Mouse (Mus musculus): ENCODE measurements around the gene Zfp580.
A peak's percentile ranks its signal among the peaks of the same experiment; 100 is the strongest.
"Not testable (repeated sequence)": the region's sequence is repeated elsewhere in the genome, so short reads cannot be mapped to it uniquely, and the experiment has no call there.

Gene Zfp580

DNA sequence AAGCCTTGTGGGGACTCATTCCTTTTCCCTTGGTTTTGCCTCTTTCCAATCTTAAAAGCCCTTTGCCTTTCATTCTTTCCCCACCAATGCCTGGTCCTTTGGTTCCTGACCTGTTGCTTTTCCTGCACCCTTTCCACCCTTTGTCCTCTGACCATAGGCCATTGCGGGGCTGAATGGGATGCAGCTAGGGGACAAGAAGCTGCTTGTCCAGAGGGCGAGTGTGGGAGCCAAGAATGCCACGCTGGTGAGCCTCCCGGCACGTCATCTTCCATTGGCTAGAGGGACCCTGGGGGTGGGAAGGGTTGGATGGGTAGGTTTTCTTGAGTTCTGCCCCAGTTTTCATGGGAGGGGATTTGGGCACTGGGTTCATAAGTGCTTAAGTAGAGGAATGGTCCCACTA lies 23.6 kb downstream of the Zfp580 start:
- DNase-seq, result no peak

DNA sequence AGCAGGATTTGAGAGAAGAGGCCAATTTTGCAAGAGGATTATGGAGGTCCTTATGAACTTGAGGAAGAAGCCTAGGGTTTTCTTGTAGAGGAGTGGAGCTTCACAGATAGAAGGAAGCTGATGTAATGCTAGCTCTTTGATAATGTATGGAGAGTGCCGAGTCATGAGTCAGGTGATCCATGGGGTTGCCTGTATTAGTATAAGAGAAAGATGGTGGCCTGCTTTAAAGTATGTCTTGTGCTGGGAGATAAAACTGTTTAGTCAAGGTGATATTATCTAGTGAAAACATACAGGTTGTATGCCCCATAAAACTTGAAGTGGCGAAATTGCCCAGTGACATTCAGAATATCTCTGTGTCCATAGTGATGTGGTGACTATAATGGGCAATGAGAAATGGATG lies 25.6 kb downstream of the Zfp580 start:
- no peak for DNase-seq

DNA sequence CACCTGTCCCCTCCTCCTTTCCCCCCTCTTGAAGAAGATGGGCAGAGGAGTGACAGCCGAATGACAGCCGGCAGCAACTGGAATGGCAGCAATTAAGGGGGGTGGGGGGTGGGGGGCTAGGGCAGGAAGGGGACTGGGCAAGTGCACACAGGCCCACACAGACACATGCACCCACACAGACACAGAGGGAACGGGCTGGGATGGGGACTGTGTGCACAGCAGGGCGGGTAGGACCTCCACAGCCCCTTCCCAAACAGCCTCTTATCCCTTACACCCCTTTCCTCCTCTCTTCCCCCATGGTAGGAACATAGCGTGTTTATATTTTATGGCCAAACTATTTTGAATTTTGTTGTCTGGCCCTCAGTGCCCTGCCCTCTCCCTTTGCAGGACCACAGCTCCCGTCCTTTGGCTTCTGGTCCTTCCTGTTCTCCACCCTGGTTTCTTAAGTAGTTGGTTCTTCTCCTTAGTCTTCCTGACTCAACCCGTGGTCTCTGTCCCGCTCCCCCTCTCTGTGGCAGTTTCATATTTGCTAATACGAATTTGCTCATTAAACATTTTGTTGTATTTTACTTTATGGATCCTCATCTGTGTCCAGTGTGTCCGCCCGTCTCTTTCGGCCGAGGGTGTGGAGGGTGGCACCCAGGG lies 28.1 kb downstream of the Zfp580 start:
- not testable (repeated sequence) for DNase-seq

DNA sequence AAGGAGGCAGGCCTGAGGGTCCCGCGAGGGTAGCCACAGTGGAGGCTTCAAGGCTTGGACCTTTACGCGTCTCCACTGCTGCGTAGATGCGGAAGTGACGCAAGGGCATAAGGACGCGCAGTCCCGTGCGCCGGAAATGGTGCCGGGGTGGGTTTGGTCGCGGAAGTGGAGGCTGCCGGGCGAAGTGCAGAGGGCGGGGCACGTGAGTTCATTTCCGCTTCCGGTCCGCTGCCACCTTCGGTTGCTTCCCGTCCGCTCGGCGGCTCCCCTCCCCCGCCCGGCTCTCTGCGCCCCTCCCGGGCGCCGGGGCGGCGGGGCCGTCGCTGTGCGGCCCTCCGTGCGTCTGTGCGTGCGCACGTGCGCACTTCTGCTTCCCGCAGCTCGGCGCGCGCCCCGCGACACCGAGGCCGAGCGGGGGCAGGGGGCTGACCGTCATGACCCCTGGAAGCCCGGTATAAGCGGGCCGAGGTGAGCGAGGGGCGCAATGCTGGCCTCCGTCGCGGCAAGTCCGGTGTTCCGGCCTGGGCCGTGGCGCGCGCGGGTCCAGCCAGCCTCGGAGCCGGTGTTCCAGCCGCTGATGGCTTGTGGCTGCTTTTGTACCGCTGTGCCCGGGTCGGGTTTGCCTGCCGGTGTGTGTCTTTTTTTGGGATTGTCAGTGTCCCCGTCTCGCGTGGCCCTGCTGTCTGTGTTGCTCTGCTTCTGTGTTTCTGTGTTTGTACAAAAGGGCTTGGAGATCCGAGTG lies 28.8 kb downstream of the Zfp580 start, which contains the start of gene Epn1:
Epn1 (plus strand) TSS at position 226 of the 742 bp plus-strand sequence.
- peak; percentile 98 for DNase-seq

DNA sequence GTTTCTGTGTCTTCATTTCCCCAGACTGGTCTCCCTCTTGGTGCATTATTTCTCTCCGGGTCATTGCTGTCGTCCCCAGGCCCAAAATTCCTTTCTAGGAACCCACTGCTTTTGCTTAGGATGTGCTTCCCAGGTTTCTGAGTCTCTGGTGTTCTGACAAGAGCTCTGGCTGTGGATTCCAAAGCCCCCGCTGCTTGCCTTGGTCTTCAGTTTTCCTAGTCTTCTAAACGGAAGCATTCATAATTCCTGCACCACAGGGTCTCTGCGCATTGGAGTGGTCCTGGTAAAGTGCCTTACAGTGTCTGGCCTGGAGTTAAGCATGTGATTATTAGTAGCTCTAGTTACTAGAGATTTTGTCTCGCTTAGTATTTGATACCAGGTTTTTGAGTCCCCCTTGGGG lies 29.5 kb downstream of the Zfp580 start:
- DNase-seq, result no peak

DNA sequence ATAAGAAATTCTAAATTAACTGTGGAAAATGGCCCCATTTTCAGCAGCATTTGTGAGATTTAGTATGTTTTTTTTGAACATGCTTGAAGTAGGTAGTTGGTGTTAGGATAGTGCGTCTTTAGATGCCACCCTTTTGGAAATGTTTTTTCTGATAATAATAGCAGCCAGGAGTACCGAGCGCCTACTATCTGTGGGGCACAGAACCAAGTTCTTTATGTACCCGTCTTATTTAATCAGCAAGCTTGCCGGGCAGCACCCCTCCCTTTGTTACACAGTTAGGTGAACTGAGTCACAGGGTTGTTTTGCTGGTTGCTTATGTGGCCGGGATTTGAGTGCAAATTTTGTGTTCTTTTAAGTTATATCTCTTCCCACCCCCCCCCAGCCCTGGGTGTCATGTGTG lies 29.9 kb downstream of the Zfp580 start:
- no peak for DNase-seq

DNA sequence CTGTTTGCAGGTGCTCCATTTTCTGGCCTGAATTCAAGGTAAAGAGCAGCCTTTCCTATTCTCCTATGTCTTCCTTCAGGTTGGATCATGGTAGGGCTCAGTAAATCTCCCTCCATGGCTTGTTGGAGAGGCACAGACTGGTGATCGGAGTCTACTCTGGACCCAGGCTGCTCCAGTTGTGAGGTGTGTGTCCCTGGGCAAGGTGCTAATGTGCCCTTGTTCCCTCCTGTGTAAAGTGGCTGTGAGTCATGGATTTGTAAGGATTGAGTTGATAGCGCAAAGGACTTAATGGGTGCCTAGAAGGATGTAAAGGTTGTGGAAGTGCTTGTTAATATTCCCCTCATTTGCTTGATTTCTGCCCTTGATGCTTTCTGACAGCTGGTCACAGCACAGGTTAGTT lies 30.6 kb downstream of the Zfp580 start:
- no peak for DNase-seq

DNA sequence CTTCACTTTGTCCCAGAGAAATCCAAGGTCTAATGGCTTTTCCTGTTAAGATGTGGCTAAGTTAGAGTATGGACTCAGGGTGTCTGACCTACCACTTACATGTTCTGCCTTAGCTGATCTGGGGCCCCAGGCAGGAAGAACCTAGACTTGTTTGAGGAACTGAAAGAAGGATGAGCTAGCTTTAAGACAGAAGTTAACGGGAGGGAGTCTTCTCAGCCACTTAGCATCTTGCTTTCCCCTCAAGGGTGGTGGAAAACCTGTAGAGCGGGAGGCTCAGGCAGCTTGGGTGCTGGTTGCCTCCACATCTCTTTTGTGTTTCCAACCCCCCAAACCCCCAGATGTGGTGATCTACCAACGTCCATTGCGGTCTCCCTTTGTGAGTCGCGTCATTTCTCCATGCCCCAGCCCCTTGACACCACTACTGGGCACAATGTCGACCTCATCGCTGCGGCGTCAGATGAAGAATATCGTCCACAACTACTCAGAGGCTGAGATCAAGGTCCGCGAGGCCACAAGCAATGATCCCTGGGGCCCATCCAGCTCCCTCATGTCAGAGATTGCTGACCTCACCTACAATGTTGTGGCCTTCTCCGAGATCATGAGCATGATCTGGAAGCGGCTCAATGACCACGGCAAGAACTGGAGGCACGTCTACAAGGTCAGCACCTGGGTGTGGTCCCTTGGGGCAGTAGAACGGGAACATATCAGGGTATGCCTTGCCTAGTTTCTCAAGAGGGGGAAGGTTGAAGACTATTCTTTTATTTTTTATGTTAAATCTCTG lies 32.2 kb downstream of the Zfp580 start:
- DNase-seq, result no peak

DNA sequence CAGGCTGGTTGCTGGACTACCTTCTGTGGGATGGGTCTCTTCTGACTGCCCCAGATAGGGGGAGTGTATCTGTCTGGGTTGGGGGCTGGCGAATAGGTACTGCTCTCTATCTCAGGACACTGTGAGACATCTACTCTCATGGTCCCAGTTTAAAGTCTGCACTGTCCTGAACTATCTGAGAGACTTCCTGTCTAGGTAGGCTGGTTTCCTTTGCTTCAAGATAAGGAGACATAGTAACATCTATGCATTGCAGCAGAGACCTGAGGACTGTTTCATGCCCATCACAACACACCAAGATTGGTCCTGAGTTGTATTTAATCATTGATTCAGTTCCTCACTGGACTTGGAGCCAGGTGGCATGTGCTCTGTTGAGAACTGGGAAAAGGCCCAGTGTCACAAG lies 34.2 kb downstream of the Zfp580 start:
- no peak for DNase-seq

DNA sequence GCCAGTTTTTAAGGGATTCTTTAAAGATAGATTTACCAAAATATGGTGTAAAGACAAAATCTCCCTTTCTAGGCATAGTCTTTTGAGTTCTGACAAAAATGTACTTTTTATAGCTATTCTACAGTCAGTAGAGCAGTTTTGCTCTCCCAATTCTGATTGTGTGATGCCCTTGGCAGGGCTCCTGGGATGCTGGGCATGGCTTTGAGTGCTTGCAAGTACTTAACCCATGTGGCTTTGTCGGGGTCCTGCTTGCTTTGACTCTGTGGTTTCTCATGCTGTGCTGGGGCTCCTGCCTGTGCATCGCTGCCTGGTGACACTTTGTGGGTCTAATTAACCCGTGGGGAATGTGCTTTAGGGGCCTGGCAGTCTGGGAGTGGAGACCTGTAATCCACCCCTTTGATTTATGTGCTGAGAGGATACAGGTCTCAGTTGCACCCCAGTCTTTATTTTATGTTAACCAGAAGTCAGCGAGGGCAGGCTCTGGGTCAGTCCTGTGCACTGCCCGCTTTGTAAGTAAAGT lies 35.6 kb downstream of the Zfp580 start:
- no peak for DNase-seq

DNA sequence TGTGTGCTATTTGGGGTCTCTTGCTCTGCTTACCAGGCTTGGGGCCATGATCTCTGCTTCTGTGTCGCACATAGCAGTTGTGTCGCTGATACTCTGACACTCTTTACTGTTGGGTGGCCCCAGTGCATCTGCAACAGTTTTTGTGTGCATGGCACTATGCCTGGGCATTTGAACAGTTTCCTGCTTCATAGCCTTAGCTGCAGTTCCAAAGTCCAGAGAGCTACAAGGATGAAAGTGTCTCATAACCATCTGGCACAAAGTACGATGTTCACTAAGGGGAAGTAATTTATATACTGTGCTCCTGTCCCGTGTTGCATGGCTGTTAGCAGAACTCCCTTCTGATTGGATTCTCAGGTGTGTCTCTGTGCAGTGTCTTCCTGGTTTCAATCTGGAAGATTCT lies 36.5 kb downstream of the Zfp580 start:
- DNase-seq, result no peak

DNA sequence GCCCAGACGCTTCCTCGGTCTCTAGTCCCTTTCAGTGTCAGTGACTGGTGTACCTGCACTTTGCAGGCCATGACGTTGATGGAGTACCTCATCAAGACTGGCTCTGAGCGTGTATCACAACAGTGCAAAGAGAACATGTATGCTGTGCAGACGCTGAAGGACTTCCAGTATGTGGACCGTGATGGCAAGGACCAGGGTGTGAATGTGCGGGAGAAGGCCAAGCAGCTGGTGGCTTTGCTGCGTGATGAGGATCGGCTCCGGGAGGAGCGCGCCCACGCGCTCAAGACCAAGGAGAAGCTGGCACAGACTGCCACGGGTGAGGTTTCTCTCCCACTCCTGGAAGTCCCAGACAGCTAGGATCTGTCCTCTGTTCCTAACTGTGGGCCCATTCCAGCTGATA lies 38.5 kb downstream of the Zfp580 start:
- no peak for DNase-seq

DNA sequence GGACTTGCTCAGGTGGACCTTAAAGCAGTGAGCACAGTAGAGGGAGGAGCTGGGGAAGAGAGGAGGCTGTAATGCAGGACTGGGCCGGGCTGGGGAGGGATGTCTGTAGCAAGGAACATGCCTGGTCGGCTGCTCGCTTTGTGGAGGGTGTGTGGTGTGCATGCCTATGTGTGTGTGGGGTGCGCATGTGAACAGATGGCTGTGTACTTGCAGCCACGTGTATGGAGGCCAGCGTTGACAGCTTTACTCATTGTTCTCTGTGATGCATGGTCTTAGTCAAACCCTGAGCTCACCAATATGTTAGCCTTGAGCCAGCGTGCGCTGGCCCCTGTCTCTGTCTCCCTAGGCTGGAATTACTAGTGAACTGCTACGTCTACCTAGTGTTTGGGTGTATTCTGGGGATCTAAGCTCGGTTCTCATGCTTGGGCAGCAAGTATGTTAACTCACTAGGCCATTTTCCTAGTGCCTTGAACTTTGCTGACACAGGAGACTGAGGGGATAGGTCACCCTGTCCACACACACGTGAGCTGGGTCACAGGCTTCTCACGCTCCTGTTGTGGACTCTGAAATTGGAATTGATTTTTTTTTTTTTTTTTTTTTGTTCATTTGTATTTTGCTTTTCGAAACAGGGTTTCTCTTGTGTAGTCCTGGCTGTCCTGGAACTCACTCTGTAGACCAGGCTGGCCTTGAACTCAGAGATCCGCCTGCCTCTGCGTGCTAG lies 39.8 kb downstream of the Zfp580 start:
- no peak for DNase-seq

DNA sequence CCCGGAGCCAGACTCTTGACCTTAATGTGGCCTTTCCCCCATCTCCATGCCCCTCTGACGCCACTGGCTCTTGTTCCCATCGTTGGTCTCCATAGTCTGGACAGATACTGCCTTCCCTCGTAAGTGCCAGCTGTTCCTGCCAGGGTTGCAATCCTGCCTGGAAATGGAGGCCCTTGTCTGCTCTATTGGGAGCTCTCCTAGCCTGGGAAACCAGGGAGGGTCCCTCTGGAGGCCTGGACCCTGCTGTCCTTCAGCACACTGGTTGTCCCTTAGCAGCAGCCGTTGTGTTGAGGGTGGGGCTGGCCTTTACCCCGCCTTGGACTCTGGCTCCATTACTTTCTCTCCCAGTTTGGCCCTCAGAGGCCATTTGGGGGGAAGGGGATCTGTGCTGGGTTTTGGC lies 41.0 kb downstream of the Zfp580 start:
- no peak for DNase-seq

DNA sequence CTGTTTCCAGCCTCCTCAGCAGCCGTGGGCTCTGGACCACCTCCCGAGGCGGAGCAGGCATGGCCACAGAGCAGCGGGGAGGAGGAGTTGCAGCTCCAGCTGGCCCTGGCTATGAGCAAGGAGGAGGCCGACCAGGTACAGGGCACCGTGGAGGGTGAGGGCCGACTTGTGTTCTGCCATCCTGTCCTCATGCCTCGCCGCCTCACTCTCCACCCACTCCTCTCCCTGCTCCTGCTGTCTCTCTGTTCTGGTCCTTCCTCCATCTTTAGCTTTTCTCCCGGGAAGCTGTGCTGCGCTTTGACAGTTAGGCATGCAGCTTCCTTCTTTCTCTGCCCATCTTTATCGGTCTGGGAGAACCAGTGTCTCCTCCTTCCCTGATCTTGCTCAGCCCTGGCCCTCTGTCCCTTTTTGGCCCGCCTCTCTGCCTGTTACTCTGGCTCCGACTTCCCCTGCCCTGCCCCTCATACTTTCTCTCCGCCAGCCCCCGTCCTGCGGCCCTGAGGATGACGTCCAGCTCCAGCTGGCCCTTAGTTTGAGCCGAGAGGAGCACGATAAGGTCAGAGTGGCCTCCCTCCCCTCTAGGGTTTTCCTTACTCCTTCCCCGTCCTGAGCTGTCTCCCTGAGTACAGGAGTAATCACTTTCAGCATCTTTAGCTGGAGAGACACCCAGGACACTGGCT lies 41.6 kb downstream of the Zfp580 start:
- no peak for DNase-seq

DNA sequence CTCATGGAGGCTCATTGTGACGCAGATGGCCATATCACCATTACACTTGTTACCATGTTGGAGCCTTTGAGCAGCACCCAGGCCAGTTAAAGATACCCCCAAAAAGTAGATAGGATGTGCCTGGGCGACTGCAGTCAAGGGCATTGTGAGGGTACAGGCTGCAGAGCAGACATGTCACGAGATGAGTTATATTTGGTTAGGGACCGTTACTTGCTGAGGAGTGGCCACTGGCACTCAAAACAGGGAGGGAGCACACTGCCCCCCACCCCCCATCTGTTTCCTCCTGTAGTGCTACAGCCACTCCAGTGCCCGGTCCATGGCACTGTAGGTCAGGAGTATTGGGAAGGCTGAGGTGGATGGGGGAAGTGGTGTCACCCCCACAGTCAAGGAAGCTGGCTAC lies 47.4 kb downstream of the Zfp580 start:
- no peak for DNase-seq

DNA sequence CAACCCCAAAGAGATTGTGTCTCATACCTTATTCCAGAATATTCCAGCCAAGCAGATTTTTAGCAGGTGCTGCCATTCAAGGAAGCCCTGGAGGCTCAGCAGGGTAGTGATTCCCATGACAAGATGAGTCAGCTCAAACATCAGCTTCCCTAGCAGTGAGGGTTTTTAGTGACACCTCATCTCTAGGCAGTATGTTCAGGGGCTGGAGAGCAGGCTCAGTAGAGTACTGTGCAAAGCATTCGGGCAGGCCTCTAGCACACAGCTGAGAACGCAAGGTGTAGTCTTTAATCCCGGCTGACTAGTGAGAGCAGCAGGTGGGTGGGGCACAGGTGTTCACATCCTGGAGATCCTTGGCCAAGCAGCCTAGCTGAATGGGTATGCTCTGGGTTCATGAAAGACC lies 48.5 kb downstream of the Zfp580 start:
- DNase-seq, result no peak

DNA sequence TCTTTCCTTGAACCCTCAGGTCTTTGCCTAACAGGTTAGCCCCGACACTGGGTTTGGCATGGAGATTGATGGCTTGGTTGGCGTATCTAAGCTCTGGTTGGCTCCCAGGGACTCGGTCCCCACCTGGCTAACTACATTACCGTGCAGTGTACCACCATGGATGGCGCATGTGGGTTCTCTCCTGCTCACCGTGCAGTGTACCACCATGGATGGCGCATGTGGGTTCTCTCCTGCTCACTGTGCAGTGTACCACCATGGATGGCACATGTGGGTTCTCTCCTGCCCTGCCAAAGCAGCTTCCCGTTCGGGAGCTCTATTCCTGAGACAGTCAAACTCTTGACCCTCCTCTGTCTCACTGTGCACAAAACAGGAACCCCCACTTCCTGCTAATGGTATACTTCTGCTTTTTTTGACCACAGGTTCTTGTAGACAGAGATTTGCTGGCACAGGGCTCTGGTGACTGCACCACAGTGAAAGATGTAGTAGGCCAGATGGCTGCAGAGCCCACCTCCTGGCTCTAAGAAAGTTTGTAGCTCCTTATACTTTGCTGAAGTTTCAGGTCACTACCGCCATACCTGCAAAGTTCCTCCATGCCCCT lies 49.8 kb downstream of the Zfp580 start:
- DNase-seq, result no peak

DNA sequence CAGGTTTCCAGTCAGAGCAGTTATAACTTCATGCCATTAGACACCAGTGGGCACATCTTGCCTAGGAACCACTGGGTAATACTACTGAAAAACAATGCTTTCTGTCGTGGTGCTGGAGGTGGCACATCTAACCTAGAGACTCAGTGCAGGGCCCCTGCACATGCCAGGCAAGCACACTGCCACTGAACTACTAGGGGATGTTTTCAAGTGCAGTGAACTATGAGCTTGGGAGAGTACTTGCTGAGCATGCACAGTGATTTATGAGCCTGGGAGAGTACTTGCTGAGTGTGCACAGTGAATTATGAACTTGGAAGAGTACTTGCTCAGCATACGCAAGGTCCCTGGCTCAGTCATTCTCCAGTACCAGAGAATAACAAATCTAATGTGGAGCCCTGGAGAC lies 51.2 kb downstream of the Zfp580 start:
- DNase-seq, result no peak

Measured in retina, postnatal 1 day (tissue).